Mouse (Mus musculus): ENCODE measurements around the gene 4930451I11Rik.

Gene 4930451I11Rik

DNA sequence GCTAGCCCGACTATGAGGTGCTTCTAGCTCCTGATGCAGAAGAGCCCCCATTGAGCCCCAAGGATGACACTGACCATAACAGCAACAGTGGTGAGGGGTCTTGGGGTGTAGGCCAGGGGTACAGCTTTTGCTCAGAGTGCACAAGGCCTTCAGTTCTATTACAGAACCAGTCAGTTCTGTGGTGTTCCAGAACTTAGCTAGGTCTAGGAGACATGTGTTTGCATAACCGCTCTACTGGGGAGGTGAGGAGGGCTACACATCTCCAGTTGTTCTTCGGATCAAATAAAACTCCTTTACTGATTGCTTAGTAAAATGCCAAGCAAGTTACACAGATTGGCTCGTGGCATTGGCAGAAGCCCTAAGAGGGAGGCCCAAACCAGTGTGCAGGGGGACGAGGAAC is at the start of gene 4930451I11Rik:
4930451I11Rik (minus strand) TSS at position 101 of the 400 bp plus-strand sequence.
- in situ Hi-C loops (cut with MboI; ENCODE audit: low sequenced_read_pairs), result no loop called here

DNA sequence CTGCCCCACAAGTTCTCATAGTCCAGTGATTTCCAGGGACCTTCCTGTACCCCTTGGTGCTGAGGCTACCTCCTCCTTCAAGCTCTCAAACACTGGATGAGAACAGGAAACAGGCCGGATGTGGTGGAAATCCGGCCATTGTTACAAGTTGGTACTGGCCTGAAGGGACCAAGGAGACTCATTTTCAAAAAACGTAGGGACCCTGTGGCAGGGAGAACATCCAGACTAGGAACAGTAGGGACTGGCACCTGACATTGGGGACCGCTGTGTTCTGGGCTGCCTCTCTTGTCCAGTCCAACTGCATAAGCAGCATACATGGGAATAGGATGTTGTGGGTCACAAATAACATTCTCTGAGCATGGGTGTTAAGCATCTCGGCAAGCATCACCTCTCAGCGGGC is 49.6 kb upstream of the 4930451I11Rik start:
- in situ Hi-C loops (cut with MboI; ENCODE audit: low sequenced_read_pairs), result no loop called here

DNA sequence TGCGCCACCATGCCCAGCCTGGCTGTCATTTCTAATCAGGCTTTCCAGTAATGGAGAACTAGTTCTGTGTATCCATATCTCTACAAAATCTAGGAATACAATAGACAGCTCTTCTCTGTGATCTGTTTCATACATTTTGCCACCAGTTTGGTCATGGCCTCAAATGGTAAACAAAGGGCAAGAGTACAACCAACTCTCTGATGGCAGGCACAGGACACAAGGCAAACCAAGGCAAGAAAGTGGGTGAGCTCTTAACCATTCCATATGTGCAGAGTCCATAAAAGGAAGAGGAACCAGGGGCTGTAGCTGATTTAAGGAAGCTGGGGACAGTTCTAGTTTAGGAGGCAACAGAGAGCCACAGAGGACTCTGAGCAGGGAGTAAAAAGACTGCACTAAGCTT is 45.8 kb upstream of the 4930451I11Rik start:
- in situ Hi-C loops (cut with MboI; ENCODE audit: low sequenced_read_pairs), result no loop called here

DNA sequence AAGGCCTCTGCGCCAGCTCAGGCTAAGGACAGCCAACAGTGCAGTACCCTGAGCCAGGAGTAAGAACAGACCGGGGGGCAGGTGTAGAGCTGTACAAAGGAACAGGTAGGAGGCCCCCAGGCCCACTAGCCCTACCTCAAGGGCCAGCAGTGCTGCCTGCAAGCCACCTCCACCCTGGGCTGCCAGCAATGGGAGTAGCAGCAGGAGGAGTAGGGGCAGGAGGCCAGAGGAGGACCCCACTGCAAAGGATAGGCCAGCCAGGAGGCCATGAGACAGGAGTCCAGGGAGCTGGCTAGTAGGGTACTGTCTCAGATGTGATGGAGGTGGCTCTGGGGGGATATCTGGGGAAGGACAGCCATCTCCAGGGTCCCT is 39.1 kb upstream of the 4930451I11Rik start:
- in situ Hi-C loops (cut with MboI; ENCODE audit: low sequenced_read_pairs), result no loop called here

DNA sequence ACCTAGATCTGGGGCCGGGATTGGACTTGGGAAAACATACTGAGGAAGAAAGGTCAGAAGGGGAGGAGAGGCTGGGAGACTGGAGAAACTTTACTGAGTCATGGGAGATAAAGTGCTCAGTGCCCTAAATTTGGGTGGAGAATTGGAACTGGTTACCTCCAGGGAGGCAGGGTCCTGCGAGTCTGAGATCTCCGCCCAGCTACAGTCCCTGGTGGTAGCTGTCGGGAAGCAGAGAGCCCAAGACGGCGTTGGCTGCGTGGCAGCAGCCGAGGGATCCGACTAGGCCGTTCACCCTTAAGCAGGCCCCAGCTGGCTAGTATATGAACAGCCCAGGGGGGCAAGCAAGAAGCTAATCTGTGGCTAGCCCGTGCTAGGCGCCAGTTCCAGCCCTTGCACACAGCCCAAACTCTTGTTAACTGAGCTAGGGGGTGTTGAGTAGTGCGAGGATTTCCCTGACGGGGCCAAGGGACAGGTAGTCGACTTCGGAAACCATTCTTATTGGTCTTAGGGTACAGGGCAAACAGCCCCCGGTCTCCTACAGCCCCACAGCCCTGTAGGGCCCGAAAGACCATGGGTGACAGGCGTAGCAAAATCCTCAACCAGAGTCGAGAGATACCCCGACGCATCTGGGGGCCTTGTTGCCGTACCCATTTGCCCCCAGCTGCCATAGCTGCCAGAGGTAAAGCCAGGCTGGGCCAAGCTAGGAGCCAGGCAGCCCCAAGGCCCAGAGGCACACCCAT is 38.5 kb upstream of the 4930451I11Rik start:
- in situ Hi-C loops (cut with MboI; ENCODE audit: low sequenced_read_pairs), result no loop called here

DNA sequence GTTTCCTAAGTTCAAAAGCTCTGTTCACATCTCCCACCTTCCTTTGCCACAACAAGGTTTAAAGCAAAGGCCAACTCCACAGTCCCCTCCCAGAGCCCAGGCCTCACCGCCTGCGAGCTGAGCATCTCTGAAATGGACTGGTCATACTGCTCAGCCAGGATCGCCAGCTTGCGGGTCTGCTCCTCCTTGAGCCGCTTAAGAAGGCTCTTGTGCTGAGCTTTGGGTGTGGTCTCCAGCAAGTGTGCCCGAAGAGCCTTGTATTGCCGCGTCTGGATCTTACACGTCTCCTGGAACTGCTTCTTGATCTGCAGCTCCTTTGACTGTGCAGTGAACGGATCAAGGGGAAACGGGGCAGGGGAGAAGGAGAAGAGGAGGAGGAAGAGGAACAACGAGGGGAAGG is 36.6 kb upstream of the 4930451I11Rik start:
- in situ Hi-C loops (cut with MboI; ENCODE audit: low sequenced_read_pairs), result no loop called here

DNA sequence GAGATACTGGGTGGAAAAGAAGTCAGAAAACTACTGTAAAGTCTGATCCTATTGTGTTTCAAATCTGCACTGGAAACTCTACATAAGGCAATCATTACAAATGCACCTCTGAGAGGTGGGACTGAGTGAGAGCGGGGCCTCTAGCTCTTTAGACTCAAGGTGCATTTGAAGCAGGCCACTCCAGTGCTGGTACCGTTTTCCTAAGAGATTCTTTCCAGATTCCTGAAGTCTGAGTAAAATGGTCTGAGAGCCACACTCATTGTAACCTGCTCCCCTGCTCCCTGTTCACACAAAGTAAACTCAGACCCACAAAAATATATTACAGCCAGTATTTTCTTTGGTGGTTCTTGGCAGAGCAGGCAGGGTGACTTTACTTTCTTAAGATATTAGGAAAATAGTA is 36.1 kb upstream of the 4930451I11Rik start:
- in situ Hi-C loops (cut with MboI; ENCODE audit: low sequenced_read_pairs), result no loop called here

DNA sequence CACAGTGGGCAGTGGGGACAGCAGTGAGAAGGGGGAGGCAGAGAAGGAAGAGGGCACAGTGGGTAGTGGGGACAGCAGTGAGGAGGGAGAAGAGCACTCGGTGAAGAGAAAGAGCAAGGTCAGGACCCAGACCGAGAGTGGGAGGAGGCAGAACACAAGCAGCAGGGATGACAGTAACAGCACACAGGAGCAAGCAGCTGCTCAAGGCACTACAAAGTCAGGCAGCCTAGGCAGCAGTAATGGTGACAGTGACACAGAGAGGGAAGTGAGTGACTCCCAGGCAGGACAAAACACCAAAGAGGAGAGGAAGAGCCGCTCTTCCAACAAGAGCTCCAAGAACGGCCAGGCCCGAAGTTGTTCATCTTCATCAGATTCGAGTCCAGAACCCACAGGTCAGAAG is 32.4 kb upstream of the 4930451I11Rik start:
- in situ Hi-C loops (cut with MboI; ENCODE audit: low sequenced_read_pairs), result no loop called here

DNA sequence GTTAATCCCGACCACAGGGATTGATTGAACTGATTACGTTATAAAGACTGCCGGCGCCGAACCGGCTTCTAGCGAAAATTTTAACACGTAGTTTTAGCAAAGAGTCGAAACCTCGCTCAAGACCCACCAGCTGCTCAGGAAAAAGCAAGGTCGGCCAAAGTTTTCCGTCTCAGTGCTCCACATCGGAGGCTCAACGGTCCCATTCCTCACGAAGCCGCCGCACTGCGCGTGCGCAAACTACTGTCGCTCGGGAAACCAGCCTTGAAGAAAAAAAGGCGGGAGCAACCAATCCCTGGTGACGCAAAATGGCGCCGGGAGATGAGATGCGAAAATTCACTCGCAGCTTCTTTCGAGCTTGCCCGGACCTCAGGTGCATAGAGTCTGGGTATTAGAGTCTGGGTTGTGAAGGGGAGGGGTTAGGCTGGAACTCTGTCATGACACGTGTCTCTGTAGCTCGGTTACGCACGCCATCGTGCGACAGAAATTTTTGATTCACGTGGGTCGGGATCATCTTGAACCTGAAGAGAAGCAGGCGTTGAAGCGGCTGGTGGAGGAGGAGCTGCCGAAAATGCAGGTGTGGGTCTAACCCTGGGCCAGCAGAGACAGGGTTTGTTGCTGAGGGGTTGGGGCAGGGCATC is 30.8 kb upstream of the 4930451I11Rik start, which contains the start of gene Ino80e:
Ino80e (minus strand) TSS at position 231 of the 638 bp plus-strand sequence.
- in situ Hi-C loops (cut with MboI; ENCODE audit: low sequenced_read_pairs), result no loop called here

DNA sequence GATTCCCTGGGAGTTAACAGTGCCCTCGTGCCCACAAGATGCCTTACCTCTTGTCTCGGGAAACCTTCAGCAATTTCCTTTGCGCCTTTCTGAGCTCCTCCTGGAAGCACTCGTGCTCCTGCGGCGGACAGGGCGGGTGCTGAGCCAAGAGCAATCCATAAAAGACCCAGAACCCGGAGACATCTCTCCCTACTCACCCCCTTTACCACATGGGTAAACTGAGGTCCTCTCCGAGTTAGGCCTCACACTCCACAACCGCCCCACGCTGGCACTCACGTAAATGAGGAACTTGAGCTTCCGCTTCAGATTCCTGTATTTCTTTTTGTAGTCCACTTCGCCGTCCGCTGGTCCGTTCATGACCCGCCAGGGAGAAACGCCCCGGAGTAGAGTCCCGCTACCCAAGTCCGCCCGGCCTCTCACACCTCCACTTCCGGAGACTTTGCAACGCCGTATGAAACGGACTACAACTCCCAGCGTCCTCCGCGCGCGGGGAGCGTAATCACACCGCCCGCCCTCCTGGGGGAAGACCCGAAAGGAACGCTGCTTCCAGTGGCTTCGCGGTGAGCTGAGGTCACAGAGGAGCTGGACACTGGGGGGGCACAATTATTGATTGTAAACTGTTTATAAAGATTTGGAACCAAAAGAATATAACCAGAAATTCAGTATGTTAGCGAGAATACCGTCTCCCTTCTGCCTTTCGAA is 30.1 kb upstream of the 4930451I11Rik start, which contains the start of gene Hirip3:
Hirip3 (plus strand) TSS at position 544 of the 702 bp plus-strand sequence.
- in situ Hi-C loops (cut with MboI; ENCODE audit: low sequenced_read_pairs), result no loop called here

DNA sequence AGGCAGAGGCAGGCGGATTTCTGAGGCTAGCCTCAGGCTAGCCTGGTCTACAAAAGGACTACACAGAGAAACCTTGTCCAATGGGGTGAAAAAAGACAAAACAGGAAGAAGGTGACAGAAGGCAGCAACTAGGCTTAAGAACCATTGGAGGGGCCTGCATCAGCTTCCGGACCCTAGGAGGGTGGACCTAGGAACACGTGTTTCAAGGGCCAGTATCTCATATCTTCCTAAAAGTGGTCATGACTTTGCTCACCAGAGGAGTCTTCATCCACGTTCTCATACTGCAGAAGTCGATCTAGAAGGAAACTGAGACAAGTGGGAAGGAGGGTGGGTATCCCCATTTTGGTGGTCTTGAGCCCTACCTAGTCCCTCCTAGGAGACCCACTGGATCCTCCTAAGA is 29.5 kb upstream of the 4930451I11Rik start:
- in situ Hi-C loops (cut with MboI; ENCODE audit: low sequenced_read_pairs), result no loop called here

DNA sequence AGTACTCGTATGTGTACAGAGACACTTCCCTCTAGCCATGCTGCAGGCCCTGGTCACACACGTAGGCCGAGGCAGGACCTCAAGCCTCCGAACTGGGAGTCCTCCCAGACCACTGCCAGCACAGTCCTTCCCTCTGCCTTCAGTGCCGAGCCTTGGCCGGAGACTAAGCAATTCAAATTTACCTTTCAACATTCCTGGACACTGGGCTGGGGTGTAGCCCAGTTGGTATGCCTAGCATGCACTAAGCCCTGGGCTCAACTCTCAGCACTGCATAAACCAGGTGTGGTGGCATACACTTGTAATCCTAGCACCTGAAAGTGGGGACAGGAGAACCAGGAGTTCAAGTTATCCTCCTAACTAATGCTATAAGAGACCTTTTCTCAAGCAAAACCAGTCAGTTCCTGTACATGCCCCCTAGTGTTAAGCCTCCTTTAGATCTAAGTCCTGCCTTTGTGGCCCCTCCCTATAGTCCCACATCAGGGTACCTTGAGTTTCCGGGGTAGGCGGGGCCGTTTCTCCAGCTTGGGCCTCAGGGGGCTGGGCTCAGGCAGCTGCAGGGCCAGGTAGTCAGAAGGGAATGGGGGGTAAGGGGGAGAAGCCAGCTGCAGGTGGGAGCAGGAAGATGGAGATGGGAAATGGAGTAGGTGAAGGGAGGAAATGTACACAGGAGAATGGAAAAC is 25.4 kb upstream of the 4930451I11Rik start:
- in situ Hi-C loops (cut with MboI; ENCODE audit: low sequenced_read_pairs), result no loop called here

DNA sequence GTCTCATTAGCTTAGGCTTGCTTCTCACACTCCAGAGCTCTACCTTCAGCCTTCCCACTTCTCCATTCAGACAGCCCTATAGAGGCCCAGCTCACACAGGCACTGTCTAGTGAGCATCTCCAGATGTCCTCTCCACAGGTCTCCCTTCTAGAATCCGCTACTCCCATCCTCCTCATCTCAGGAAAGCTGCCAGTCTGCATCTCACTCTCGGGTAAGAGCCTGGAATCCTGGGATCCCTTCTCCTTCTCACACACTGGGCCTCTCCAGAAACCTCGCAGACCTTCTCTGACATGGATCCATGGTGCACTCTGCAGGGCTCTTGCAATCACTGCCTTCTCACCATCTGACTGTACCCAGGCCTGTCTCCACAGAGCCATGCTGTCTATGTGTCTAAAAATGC is 24.2 kb upstream of the 4930451I11Rik start:
- in situ Hi-C loops (cut with MboI; ENCODE audit: low sequenced_read_pairs), result no loop called here

DNA sequence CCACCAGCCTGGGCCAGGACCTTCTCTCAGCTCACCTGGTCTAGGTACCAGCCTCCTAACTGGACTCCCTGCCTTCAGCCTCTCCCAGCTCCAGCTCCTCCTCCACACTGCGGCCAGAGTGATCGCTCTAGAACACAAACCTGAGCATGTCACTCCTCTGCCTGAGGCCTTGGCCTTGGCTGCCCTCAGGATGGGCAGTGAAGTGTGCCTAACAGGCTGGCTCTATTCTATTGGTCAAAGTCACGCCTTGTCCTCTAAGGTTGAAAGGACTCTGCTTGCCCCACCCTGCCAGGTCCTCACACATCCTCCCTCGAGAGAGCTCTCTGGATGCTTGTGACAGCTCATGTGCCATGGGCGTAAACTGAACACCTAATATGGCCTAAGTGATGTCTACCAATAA is 22.0 kb upstream of the 4930451I11Rik start:
- in situ Hi-C loops (cut with MboI; ENCODE audit: low sequenced_read_pairs), result no loop called here

DNA sequence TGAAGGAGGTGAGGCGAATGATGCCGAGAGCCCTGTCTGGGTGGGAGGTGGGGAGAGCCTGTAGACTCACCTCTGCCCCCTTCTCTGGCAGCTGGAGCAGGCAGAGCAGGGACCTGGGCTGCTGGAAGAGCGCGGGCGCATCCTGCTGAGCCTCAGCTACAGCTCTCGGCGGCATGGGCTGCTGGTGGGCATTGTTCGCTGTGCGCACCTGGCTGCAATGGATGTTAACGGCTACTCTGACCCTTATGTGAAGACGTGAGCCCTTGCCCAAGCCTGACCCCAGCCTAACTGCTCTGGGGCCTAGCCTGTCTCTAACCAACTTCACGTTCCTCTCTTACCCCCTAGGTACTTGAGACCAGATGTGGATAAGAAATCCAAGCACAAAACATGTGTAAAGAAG is 19.8 kb upstream of the 4930451I11Rik start:
- in situ Hi-C loops (cut with MboI; ENCODE audit: low sequenced_read_pairs), result no loop called here

DNA sequence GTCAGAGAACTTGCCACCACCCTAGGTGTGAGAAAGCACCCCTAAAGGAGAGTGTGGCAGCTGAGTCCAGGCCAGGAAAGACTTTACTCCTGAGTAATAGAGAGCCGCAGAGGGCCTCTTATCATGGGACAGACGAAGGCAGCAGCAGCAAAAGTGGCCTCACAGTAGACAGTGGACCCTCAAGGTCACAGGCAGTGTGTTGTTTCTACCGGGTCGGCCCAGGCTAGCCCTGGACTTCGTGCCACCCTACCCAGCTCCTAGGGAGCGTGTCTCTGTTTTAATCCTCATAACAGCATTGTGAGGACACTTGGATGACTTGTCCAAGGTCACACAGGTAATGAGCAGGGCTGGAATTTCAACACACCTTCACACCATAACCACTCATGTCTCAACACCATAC is 18.7 kb upstream of the 4930451I11Rik start:
- in situ Hi-C loops (cut with MboI; ENCODE audit: low sequenced_read_pairs), result no loop called here

DNA sequence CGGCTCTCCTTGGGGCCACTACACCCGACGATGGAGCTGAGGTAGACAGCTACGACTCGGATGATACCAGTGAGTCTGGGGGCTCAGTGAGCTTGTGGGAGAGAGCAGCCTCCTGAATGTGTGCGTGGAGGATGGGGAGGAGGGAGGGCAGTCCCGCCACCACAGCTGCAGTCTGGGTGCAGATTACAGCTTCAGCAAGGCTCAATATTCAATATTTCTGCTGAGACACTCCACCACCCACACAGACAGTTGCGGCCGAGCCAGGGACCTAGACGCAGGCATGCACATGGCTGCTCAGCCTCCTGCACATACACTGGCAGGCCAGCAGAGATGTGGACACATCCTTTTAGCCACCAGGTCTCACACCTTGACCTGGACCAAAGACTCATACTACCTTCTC is 17.4 kb upstream of the 4930451I11Rik start:
- in situ Hi-C loops (cut with MboI; ENCODE audit: low sequenced_read_pairs), result no loop called here

DNA sequence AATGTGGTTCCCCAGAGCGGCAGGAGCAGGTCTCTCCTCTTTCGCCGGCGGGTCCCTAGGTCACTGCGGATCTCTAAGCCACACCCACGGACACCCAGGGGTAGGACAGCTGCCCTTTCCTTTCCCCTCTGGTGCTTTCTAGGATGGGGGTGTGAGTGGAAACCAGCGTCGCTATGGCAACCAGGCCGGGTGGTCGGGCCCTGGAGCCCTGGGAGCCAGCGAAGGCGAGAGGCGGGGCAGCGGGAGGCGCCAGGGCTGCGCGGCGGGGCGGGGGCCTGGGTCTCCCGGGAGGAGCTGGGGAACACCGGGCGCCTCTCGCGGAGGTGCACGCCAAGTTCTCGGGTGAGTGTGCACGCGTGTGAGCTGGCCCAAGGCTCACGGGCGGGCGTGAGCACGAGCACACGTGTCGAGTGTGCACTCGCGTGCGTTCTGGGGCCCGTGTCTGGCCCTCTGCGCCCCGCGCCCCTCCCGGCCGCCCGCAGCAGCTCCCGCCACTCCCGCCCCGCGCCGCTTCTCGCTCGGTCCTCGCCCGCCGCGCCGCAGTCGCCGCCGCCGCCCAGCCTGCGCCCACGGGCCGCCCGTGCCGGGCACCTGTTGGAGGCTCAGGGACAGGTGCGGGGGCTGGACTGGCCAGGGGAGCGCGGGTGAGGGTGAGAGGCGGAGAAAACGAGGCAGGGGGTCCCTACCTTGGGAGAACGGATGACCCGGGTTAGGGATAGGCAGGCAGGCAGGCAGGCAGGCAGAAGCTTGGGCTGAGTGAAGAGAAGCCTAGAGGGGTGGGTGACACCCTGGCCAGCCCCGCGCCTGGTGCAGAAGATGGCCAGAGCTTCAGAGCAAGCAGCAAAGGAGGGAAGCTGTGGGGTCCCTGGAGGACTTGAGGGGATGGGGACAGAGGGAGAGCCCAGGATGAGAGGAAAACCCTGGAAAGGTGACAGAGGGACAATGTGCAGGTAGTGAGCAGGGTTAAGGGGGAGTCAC is 16.3 kb upstream of the 4930451I11Rik start:
- in situ Hi-C loops (cut with MboI; ENCODE audit: low sequenced_read_pairs), result no loop called here

DNA sequence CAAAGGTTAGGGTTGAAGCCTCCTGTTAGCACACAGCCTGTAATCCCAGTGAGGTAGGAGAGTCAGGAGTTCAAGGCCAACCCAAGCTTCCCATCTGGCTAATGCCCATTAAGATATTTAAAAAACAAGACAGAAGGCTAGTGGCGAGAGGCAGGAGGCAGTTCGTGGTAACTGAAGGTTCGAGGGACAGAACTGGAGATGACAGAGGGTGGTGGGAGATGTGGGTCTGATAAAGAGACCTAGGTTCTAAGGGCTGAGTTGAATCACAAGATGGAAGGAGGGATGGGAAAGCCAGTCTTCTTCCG is 15.6 kb upstream of the 4930451I11Rik start, which contains the start of gene Doc2a:
Doc2a (plus strand) TSS at position 301 of the 305 bp plus-strand sequence.
- in situ Hi-C loops (cut with MboI; ENCODE audit: low sequenced_read_pairs), result no loop called here

DNA sequence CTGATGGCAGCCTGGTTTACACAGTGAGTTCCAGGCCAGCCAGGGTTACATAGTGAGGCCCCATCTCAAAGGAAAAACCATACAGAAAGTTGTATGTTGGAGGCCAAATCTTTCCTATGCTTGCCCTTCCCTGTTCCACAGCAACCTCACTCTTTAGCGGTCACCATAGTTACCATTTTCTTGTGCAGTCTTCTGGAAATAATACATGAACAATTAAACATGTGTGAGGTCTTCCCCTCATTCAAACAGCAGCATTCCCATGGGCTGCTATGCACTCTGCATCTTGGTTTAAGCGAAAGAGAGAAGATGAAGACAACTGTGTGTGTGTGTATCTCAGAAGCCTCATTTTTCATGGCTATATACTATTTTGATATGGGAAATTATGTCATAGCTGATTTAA is 14.1 kb upstream of the 4930451I11Rik start:
- in situ Hi-C loops (cut with MboI; ENCODE audit: low sequenced_read_pairs), result no loop called here
